Mouse (Mus musculus): Measurements from ENCODE around the gene Rab8b.

DNA sequence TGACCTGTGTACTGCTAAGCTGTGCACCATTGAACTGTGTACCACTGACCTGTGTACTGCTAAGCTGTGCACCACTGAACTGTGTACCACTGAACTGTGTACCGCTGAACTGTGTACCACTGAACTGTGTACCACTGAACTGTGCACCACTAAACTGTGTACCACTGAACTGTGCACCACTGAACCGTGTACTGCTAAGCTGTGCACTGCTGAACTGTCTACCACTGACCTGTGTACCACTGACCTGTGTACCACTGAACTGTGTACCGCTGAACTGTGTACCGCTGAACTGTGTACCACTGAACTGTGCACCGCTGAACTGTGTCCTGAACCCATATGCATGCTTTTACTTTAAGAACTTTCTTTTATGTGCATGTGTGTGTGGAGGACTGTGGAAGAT lies 45.2 kb downstream of the Rab8b start:
- no peak for TF ChIP-seq CTCF (IDR thresholded peaks at IDR 0.05; ENCODE audit: low read depth)
- no peak for TF ChIP-seq EP300 (IDR thresholded peaks at IDR 0.05; ENCODE audit: low read depth)
